ENCODE assay signal across 31 mouse cellular contexts in genomic region chr6:114096574-114096973, GRCm38 (mm10). TPM values are rescaled to one million over a fixed set of nuclear protein-coding genes. Genes with fewer than 3 reads are reported as not detected.
"Had no signal": no experiment of that assay in that cellular context is flagged by ENCODE, and none has a peak within 500 bp of the region (broad histone marks: within the 10 kb centered on the region; RNA-seq: fewer than 3 reads in every experiment).

No protein-coding gene starts in this region.

- H3K27ac ChIP-seq: gastrocnemius, adult 2 months; heart, embryonic 10.5 days; hindbrain, embryonic 10.5 days; hindbrain, embryonic 13.5 days; hindbrain, embryonic 15.5 days; intestine, embryonic 15.5 days; limb, embryonic 10.5 days; limb, embryonic 12.5 days; liver, embryonic 13.5 days; liver, embryonic 15.5 days had no signal

- H3K36me3 ChIP-seq: heart, embryonic 10.5 days; heart, embryonic 12.5 days; hindbrain, embryonic 10.5 days; hindbrain, embryonic 13.5 days; hindbrain, embryonic 15.5 days; intestine, embryonic 15.5 days; limb, embryonic 10.5 days; limb, embryonic 12.5 days; liver, embryonic 13.5 days; liver, embryonic 15.5 days had no signal

- H3K4me3 ChIP-seq: gastrocnemius, adult 2 months; heart, embryonic 10.5 days; heart, embryonic 12.5 days; hindbrain, embryonic 10.5 days; hindbrain, embryonic 13.5 days; hindbrain, embryonic 15.5 days; intestine, embryonic 15.5 days; limb, embryonic 10.5 days; limb, embryonic 12.5 days; liver, embryonic 13.5 days; liver, embryonic 15.5 days had no signal

- H3K4me1 ChIP-seq: heart, embryonic 10.5 days; heart, embryonic 12.5 days; intestine, embryonic 15.5 days; liver, embryonic 13.5 days; liver, embryonic 15.5 days had no signal

- H3K9ac ChIP-seq: heart, embryonic 12.5 days; hindbrain, embryonic 13.5 days; hindbrain, embryonic 15.5 days; intestine, embryonic 15.5 days; limb, embryonic 12.5 days; liver, embryonic 13.5 days; liver, embryonic 15.5 days had no signal

- H3K27me3 ChIP-seq: hindbrain, embryonic 15.5 days; intestine, embryonic 15.5 days; limb, embryonic 12.5 days; liver, embryonic 13.5 days; liver, embryonic 15.5 days had no signal

- H3K9me3 ChIP-seq: heart, embryonic 10.5 days; heart, embryonic 12.5 days; hindbrain, embryonic 10.5 days; hindbrain, embryonic 13.5 days; hindbrain, embryonic 15.5 days; intestine, embryonic 15.5 days; limb, embryonic 10.5 days; limb, embryonic 12.5 days; liver, embryonic 13.5 days; liver, embryonic 15.5 days had no signal

- DNase-seq: gastrocnemius, adult 2 months; gastrocnemius, postnatal 10 days; gastrocnemius, postnatal 25 days; heart, adult 18-20 months; heart, postnatal 10 days; heart, postnatal 4 days; kidney, adult 18-20 months; kidney, adult 8-10 months; kidney, postnatal 10 days; kidney, postnatal 25 days; kidney, postnatal 4 days; layer of hippocampus, adult 9-11 months; liver; liver, embryonic 13.5 days had no signal

- H3K4me2 ChIP-seq: heart, embryonic 12.5 days; hindbrain, embryonic 13.5 days; hindbrain, embryonic 15.5 days; intestine, embryonic 15.5 days; limb, embryonic 12.5 days; liver, embryonic 11.5 days; liver, embryonic 13.5 days; liver, embryonic 15.5 days had no signal

- ATAC-seq: inflammation-experienced regulatory T-cells, adult 6 months; intestine, embryonic 15.5 days; intestine, postnatal 0 days had no signal

RNA-seq across cellular contexts. Expression of gene Slc6a11, which starts 34.5 kb away (rescaled TPM):
- total RNA-seq: granulocyte monocyte progenitor cell, adult 5-6 weeks; heart, adult 18-20 months; heart, adult 8-10 months; heart, postnatal 10 days; heart, postnatal 25 days had no signal
- polyA plus RNA-seq: heart, embryonic 12.5 days; heart, embryonic 14.5 days; heart, embryonic 16.5 days; inflammation-experienced regulatory T-cells, adult 6 months; intestine, postnatal 0 days; limb, embryonic 10.5 days; liver, embryonic 11.5 days had no signal
